Mouse (Mus musculus): ENCODE results near the gene Fam3c.
"Not testable (repeated sequence)": the region's sequence is repeated elsewhere in the genome, so short reads cannot be mapped to it uniquely, and the experiment has no call there.

Fam3c gene

DNA sequence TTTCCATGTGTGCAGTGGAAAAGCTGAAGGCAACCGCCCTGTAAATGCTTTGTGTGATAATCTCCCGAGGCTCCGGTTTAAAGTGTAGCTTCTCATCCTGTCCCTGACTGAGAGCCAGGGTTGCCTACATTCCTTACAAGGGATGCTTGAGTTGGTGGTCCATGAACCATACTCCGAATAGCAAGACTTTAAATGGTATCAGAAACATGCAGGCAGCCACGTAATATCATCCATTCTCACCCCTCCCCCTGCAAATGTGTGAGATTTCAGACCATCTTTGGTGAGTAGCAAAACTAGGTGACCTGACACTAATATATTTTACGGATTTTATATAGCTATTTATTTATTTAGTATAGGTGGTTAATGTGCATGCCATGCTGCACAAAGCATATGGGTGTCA is 59.0 kb downstream of the Fam3c start:
- in situ Hi-C loops (cut with MboI; ENCODE audit: low sequenced_read_pairs): no loop called here

GRCm38 (mm10) chr6:22293922-22294321 is 62.1 kb downstream of the Fam3c start:
- in situ Hi-C loops (cut with MboI; ENCODE audit: low sequenced_read_pairs): no loop called here

- in situ Hi-C loops (cut with MboI; ENCODE audit: low sequenced_read_pairs): no loop called here
Measured at GRCm38 (mm10) chr6:22292056-22292455, 64.0 kb downstream of the Fam3c start.

- in situ Hi-C loops (cut with MboI; ENCODE audit: low sequenced_read_pairs): no loop called here
Measured at GRCm38 (mm10) chr6:22290790-22291189, 65.3 kb downstream of the Fam3c start.

DNA sequence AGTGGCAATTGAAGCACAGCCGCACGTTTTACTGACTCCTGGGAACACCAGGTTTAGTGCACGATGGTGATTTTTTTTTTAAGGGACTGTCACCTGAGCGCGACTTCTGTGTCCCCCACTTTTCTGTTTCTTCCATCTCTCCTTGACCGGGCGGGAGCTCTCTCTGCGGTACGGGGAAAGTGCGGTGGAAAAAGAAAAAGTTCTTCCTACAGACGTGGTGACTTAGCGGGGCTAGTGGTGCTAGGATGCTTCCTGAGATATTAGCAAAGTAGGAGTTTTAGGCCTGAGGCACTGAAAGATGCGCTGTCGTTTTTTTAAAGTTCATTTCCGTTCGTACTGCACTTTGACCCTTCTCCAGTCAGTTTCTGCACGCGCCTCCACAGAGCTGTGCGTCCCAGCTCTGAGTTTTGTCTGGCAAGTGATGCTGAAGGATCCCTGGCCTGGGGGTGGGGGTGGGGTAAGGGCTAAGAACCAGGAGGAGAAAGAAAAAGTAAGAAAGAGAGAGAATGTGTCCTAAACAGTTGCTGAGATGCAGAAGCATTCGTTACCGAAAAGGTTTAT is 66.5 kb downstream of the Fam3c start:
- in situ Hi-C loops (cut with MboI; ENCODE audit: low sequenced_read_pairs): no loop called here

- in situ Hi-C loops (cut with MboI; ENCODE audit: low sequenced_read_pairs): no loop called here
Measured at GRCm38 (mm10) chr6:22288737-22289460, 67.1 kb downstream of the Fam3c start.

DNA sequence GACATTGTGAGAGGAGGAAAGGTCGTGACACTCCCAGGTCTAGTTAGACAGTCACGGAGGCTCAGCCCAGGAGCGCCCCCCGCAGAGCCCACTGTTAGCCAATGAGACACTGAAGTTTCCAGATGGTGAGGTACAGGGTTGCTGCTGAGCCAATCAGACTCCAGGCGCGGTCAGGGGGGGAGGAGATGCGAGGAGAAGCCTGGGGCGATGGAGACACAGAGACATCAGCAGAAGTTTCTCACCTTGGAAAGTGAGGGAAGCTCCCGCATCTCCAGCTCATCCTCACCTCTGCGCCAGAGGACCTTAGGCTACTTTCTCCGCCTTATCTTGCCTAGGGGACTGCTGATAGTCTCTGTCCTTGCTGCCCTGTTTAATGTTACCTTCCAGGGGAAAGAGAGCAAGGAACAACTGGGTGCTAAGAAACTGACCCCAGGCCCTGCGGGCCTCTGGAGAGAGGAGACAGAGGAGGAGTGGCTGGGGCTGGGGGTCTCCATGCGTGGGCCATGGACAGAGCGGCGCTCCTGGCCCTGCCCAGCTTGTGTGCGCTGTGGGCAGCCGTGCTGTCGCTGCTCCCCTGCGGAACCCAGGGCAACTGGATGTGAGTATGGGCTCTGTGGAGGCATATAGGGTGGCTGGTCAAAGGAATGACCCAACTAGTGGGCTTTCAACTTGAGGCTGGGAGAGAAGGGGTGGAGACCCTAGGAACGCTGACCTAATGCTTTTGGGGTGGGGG is 67.9 kb downstream of the Fam3c start, which contains the start of gene Wnt16:
Wnt16 (plus strand) TSS at position 224 of the 733 bp plus-strand sequence.
- in situ Hi-C loops (cut with MboI; ENCODE audit: low sequenced_read_pairs): no loop called here

- in situ Hi-C loops (cut with MboI; ENCODE audit: low sequenced_read_pairs): no loop called here
Measured at GRCm38 (mm10) chr6:22282405-22282804, 73.6 kb downstream of the Fam3c start.

DNA sequence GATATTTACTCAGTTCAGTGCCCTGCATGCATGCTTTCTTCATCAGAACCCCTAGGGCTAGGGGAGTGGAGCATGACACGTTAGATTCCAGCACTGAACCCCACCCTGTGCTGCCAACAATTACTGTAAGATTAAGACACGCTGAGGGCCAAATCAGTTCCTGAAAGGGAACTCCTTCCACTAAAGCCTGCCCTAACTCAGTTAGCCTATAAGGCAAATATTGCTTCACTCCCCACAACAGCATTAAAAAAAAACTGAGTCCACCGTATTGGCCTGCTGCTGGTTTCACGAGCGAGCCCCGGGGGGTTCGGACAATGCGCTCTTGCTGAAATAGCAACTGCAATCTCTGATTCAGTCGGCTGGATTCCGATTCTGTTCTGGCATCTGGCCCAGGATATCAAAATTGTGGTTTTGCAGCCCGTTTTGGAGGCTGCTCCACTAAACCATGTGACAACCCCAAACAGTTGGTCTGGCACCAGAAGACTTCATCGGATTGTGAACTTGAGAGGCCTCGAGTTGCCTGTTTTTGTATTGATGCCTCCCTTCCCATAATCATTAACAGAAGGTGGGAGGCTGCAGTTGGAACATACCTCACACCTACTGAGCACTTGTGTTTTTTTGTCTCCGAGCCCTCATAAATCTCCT is 75.7 kb downstream of the Fam3c start:
- in situ Hi-C loops (cut with MboI; ENCODE audit: low sequenced_read_pairs): no loop called here

DNA sequence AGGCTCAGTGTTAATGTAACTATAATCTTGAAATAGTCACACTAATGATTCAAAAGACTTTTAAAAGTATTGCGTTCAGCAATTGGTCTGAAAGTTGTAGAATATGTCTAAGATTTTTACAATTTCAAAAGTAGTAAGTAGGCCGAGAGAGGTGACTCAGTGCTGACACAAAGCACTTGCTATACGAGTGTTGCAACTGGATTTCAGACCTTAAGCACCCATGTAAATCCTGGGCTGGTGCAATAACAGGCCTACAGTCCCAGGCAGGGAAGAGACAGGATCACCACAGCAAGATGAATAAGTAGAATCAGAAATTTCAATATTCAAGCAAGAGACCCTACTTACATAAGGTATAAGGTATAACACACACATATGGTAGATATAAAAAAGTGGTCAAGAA is 78.1 kb downstream of the Fam3c start:
- in situ Hi-C loops (cut with MboI; ENCODE audit: low sequenced_read_pairs): no loop called here

- in situ Hi-C loops (cut with MboI; ENCODE audit: low sequenced_read_pairs): no loop called here
Measured at GRCm38 (mm10) chr6:22269840-22270521, 86.1 kb downstream of the Fam3c start.

DNA sequence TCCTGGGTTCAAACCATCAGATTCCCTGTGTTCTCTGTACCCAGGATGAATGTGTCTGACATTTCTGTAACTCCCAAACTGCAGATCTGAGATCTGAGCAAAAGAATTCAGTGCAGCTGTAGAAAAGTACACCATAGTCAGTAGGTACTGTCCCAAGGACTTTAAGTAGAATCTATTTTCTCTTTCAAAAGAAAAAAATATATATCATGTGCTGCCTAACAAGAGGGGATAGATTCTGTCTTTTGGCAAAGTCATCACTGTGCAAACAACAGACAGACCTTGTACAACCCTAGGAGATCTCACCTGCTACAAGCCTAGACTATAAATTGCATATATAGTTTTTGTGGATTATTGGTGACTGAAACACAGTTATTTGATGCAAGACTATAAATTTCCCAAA is 87.4 kb downstream of the Fam3c start:
- in situ Hi-C loops (cut with MboI; ENCODE audit: low sequenced_read_pairs): no loop called here

- in situ Hi-C loops (cut with MboI; ENCODE audit: low sequenced_read_pairs): no loop called here
Measured at GRCm38 (mm10) chr6:22267807-22268667, 88.0 kb downstream of the Fam3c start.

- in situ Hi-C loops (cut with MboI; ENCODE audit: low sequenced_read_pairs): no loop called here
Measured at GRCm38 (mm10) chr6:22266018-22266417, 90.0 kb downstream of the Fam3c start.

DNA sequence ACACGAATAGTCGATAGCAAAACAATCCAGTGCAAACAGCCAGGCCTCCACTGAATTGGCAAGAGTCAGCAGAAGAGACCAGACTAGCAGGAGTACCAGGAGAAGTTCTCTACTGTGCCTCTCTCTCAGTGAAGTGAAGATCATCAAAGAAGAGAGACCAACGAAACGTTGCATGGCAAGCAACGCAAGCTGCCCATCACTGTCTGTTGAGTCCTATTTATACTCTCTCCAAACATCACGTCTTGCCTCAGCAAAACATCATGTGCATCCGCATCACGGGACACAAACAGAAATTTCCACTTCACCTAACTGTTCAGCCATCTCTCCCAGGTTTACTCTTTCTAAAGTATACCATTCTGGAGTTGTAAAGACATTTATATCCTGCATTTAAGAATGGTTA is 91.9 kb downstream of the Fam3c start:
- in situ Hi-C loops (cut with MboI; ENCODE audit: low sequenced_read_pairs): not testable (repeated sequence)

- in situ Hi-C loops (cut with MboI; ENCODE audit: low sequenced_read_pairs): no loop called here
Measured at GRCm38 (mm10) chr6:22262519-22262918, 93.5 kb downstream of the Fam3c start.

GRCm38 (mm10) chr6:22258784-22259183 is 97.3 kb downstream of the Fam3c start:
- in situ Hi-C loops (cut with MboI; ENCODE audit: low sequenced_read_pairs): no loop called here
